Mouse (Mus musculus) CH12.LX (cell line): ENCODE data around the gene Chrd. TPM values are rescaled to one million over a fixed set of nuclear protein-coding genes. Genes with fewer than 3 reads are reported as not detected.

Source experiments
- DNase-seq: peaks from one replicate; pipeline ENCODE4 v3.0.0-alpha.2; 2013; ENCODE audit errors: extremely low read depth
- H3K27ac ChIP-seq: 2 replicates; pipeline ENCODE4 v1.5.1; 2012; ENCODE audit warnings: low read depth, mild to moderate bottlenecking, control low read depth, moderate library complexity; ENCODE audit not compliant: insufficient read depth
- H3K27me3 ChIP-seq: replicated peaks from 2 replicates; pipeline ENCODE3; 2012; ENCODE audit warnings: inconsistent platforms
- H3K36me3 ChIP-seq, 2 experiments: replicated peaks in 1 of 2; 2 replicates each; pipeline versions ENCODE3 to v1.6.1; 2012; ENCODE audit warnings: inconsistent platforms in 1 of 2, low read length in 1 of 2, mild to moderate bottlenecking in 1 of 2, mixed read lengths in 1 of 2, moderate library complexity in 1 of 2; ENCODE audit not compliant: control insufficient read depth in 1 of 2, insufficient read depth in 1 of 2
- H3K4me1 ChIP-seq, 2 experiments: 2 replicates each; pipeline ENCODE4 v1.6.1; 2012; ENCODE audit warnings: inconsistent platforms in 1 of 2, moderate library complexity in 1 of 2; ENCODE audit not compliant: insufficient read depth in 2 of 2, control insufficient read depth in 1 of 2
- H3K4me2 ChIP-seq: 2 replicates; pipeline ENCODE4 v1.6.1; 2012; ENCODE audit warnings: low read depth, mild to moderate bottlenecking, control low read depth; ENCODE audit not compliant: poor library complexity, insufficient read depth, severe bottlenecking
- H3K4me3 ChIP-seq, 3 experiments: fragments of 150-350 bp in 1 of 3; sonication (generic) in 1 of 3; replicated peaks in 1 of 3; 2 replicates each; pipeline versions ENCODE3 to v1.5.1; 2011 to 2012; ENCODE audit warnings: low read depth in 2 of 3, low read length in 2 of 3, mild to moderate bottlenecking in 2 of 3, moderate library complexity in 2 of 3, control low read depth in 1 of 3, improper control_type of control experiment in 1 of 3, inconsistent platforms in 1 of 3, mixed read lengths in 1 of 3; ENCODE audit not compliant: poor library complexity in 1 of 3
- H3K79me2 ChIP-seq: replicated peaks from 2 replicates; pipeline ENCODE4 v1.6.1; 2012; ENCODE audit warnings: mild to moderate bottlenecking, moderate library complexity; ENCODE audit not compliant: control insufficient read depth, poor library complexity, insufficient read depth, severe bottlenecking; ENCODE audit errors: extremely low read depth
- H3K9ac ChIP-seq: 2 replicates; pipeline ENCODE4 v1.6.1; 2012; ENCODE audit warnings: low read depth, mild to moderate bottlenecking, control low read depth, moderate library complexity; ENCODE audit not compliant: insufficient read depth
- H3K9me3 ChIP-seq: replicated peaks from 2 replicates; pipeline ENCODE3; 2012; ENCODE audit warnings: low read length, inconsistent platforms, mixed read lengths
- BHLHE40 ChIP-seq: IDR thresholded peaks from 2 replicates; pipeline ENCODE4 v1.6.1; 2011; ENCODE audit warnings: mild to moderate bottlenecking, low read depth, low read length, improper control_type of control experiment
- CHD1 ChIP-seq: IDR thresholded peaks from 2 replicates; pipeline ENCODE4 v1.6.1; 2012; ENCODE audit warnings: low read depth, low read length, improper control_type of control experiment, inconsistent platforms
- CTCF ChIP-seq, 2 experiments: IDR thresholded peaks in 1 of 2; conservative IDR thresholded peaks in 1 of 2; 2 replicates each; pipeline ENCODE4 v1.5.1; 2011 to 2012; ENCODE audit warnings: low read depth in 2 of 2, low read length in 2 of 2, improper control_type of control experiment in 1 of 2, inconsistent platforms in 1 of 2, mild to moderate bottlenecking in 1 of 2, moderate library complexity in 1 of 2
- ELF1 ChIP-seq: IDR thresholded peaks from 2 replicates; pipeline ENCODE4 v1.6.1; 2014; ENCODE audit warnings: low read depth, mild to moderate bottlenecking, inconsistent platforms, low read length, improper control_type of control experiment
- EP300 ChIP-seq: IDR thresholded peaks from 2 replicates; pipeline ENCODE4 v1.6.1; 2011; ENCODE audit warnings: low read length, improper control_type of control experiment
- ETS1 ChIP-seq: conservative IDR thresholded peaks from 2 replicates; pipeline ENCODE4 v1.6.1; 2012; ENCODE audit warnings: low read depth, mild to moderate bottlenecking, inconsistent platforms, low read length, improper control_type of control experiment, moderate library complexity
- IRF4 ChIP-seq: IDR thresholded peaks from 2 replicates; pipeline ENCODE4 v1.6.1; 2014; ENCODE audit warnings: low read depth, mild to moderate bottlenecking, inconsistent platforms, low read length, improper control_type of control experiment
- JUND ChIP-seq: conservative IDR thresholded peaks from 2 replicates; pipeline ENCODE4 v1.6.1; 2011; ENCODE audit warnings: low read depth, low read length, improper control_type of control experiment
- MAFK ChIP-seq: IDR thresholded peaks from 2 replicates; pipeline ENCODE4 v1.6.1; 2011; ENCODE audit warnings: low read length, improper control_type of control experiment; ENCODE audit not compliant: insufficient replicate concordance
- MAX ChIP-seq: IDR thresholded peaks from 2 replicates; pipeline ENCODE4 v1.6.1; 2011; ENCODE audit warnings: low read length, improper control_type of control experiment
- MAZ ChIP-seq: IDR thresholded peaks from 2 replicates; pipeline ENCODE4 v1.6.1; 2012; ENCODE audit warnings: low read depth, mild to moderate bottlenecking, inconsistent platforms, low read length, improper control_type of control experiment, moderate library complexity
- MYC ChIP-seq: IDR thresholded peaks from 2 replicates; pipeline ENCODE4 v1.6.1; 2011; ENCODE audit warnings: low read depth, mild to moderate bottlenecking, improper control_type of control experiment, low read length
- NRF1 ChIP-seq: IDR thresholded peaks from 2 replicates; pipeline ENCODE4 v1.6.1; 2014; ENCODE audit warnings: low read depth, mild to moderate bottlenecking, inconsistent platforms, low read length, improper control_type of control experiment, moderate library complexity
- POLR2AphosphoS2 ChIP-seq: IDR thresholded peaks from 2 replicates; pipeline ENCODE4 v1.6.1; 2011; ENCODE audit warnings: low read depth, low read length, improper control_type of control experiment
- RAD21 ChIP-seq: IDR thresholded peaks from 2 replicates; pipeline ENCODE4 v1.6.1; 2011; ENCODE audit warnings: low read depth, mild to moderate bottlenecking, low read length, improper control_type of control experiment, moderate library complexity
- RCOR1 ChIP-seq: conservative IDR thresholded peaks from 2 replicates; pipeline ENCODE4 v1.6.1; 2012; ENCODE audit warnings: low read depth, mild to moderate bottlenecking, inconsistent platforms, low read length, improper control_type of control experiment
- SIN3A ChIP-seq: IDR thresholded peaks from 2 replicates; pipeline ENCODE4 v1.6.1; 2012; ENCODE audit warnings: low read length, improper control_type of control experiment, inconsistent platforms
- TBP ChIP-seq: conservative IDR thresholded peaks from 2 replicates; pipeline ENCODE4 v1.6.1; 2011; ENCODE audit warnings: low read depth, low read length, improper control_type of control experiment
- USF2 ChIP-seq: conservative IDR thresholded peaks from 2 replicates; pipeline ENCODE4 v1.6.1; 2011; ENCODE audit warnings: low read depth, low read length, improper control_type of control experiment
- ZC3H11A ChIP-seq: IDR thresholded peaks from 2 replicates; pipeline ENCODE4 v1.6.1; 2012; ENCODE audit warnings: low read depth, mild to moderate bottlenecking, inconsistent platforms, low read length, improper control_type of control experiment
- ZMIZ1 ChIP-seq: IDR thresholded peaks from 2 replicates; pipeline ENCODE4 v1.6.1; 2012; ENCODE audit warnings: low read depth, mild to moderate bottlenecking, inconsistent platforms, low read length, improper control_type of control experiment
- ZNF384 ChIP-seq: IDR thresholded peaks from 2 replicates; pipeline ENCODE4 v1.6.1; 2012; ENCODE audit warnings: low read depth, low read length, improper control_type of control experiment, inconsistent platforms
- dilution Hi-C: fragments of 300-500 bp; cut with MboI; formaldehyde crosslinking; loops from 2 replicates; pipeline ENCODE4 v1.14.3; 2020; ENCODE audit warnings: low sequenced_read_pairs; ENCODE audit not compliant: extremely low pct_unique_long_range_greater_than_20kb, extremely low pct_ligation_motif_present
- in situ Hi-C: fragments of 300-500 bp; cut with MboI; formaldehyde crosslinking; loops from 3 replicates; pipeline ENCODE4 v1.14.3; 2019; ENCODE audit warnings: low sequenced_read_pairs, low pct_ligation_motif_present, low pct_unique_long_range_greater_than_20kb, mixed read lengths
- polyA plus RNA-seq: library from polyadenylated mRNA; unstranded; fragments of >175 nt; gene quantifications from 2 replicates; pipeline ENCODE4 v1.2.1, GENCODE M21; 2012; ENCODE audit warnings: low read depth; ENCODE audit not compliant: insufficient read length
- total RNA-seq, 2 experiments: library from RNA; depleted of rRNA; stranded (reverse); fragments of 300-350 nt in 1 of 2; fragments of >200 nt in 1 of 2; gene quantifications; 2 replicates each; pipeline ENCODE4 v1.2.3; 2012 to 2014

The Chrd gene
- total and polyA plus RNA-seq, 3 experiments, result not detected

GRCm38 (mm10) chr16:20717181-20717977 is 15.5 kb upstream of the Chrd start, which contains the start of the genes Polr2h and Clcn2 (continued):
- TF ChIP-seq ZC3H11A (no peak), MAFK (no peak), NRF1 (peak; percentile 97), RCOR1 (0 out of 2 replicates have a peak, but pooled peaks have one; percentile 19), CTCF (conservative IDR thresholded peaks at IDR 0.05 in 1 of 2, IDR thresholded peaks at IDR 0.05 in 1 of 2; ENCODE audit: low read depth in 2 of 2, low read length in 2 of 2) (peak in 1 of 2 experiments; percentile 89; a peak in 2 of 4 replicates), RAD21 (peak; percentile 61), TBP (peak; percentile 33; the same call in 1 of the 2 replicates), BHLHE40 (peak; percentile 97), JUND (no peak), ZMIZ1 (peak; percentile 87; the same call in 1 of the 2 replicates), MAX (peak; percentile 93)

GRCm38 (mm10) chr16:20717978-20718670 is 14.8 kb upstream of the Chrd start:
- Histone ChIP-seq H3K27me3 (peaks cover 11% of the 10 kb centered on the region), H3K79me2 (peaks cover 10% of the 10 kb centered on the region), H3K9me3 (no peaks in the 10 kb centered on the region), H3K9ac (peak overlapping the region; percentile 57), H3K4me3 (peak overlapping the region; percentile 59 to 96 (median 70)), H3K4me2 (peak overlapping the region; percentile 94), H3K4me1 (peaks cover 7 to 32% of the 10 kb centered on the region in 2 experiments; a peak in 3 of 4 replicates), H3K27ac (peak overlapping the region; percentile 76), H3K36me3 (peaks cover 23 to 34% of the 10 kb centered on the region in 2 experiments)
- dilution Hi-C loops (no loop called here), in situ Hi-C loops (loop anchor here (5.0 to 10.0 kb wide), 2 partner anchors 44 to 177 kb away; no protein-coding TSS in a partner anchor)
- TF ChIP-seq JUND (no peak), ZMIZ1 (no peak), CHD1 (0 out of 2 replicates have a peak, but pooled peaks have one; percentile 79), ZNF384 (peak; percentile 97), TBP (peak; percentile 58; the same call in 1 of the 2 replicates), MAZ (0 out of 2 replicates have a peak, but pooled peaks have one; percentile 10), IRF4 (0 out of 2 replicates have a peak, but pooled peaks have one; percentile 4), POLR2AphosphoS2 (peak; percentile 67; the same call in 1 of the 2 replicates), USF2 (no peak), SIN3A (peak; percentile 62; the same call in 1 of the 2 replicates), EP300 (0 out of 2 replicates have a peak, but pooled peaks have one; percentile 20), ELF1 (0 out of 2 replicates have a peak, but pooled peaks have one; percentile 14), ETS1 (no peak), MYC (0 out of 2 replicates have a peak, but pooled peaks have one; percentile 7)
- DNase-seq, result peak; percentile 54
